Mouse (Mus musculus) liver, embryonic 11.5 days (tissue): Measurements from ENCODE around the gene Ap2b1. TPM values are rescaled to one million over a fixed set of nuclear protein-coding genes. Genes with fewer than 3 reads are reported as not detected.

Experiments
- ATAC-seq: fragments of 200-750 bp; cut with Nextera tagmentation; replicated peaks from 2 replicates; pipeline ENCODE4 v1.8.0; 2017; ENCODE audit warnings: moderate number of reproducible peaks, mild to moderate bottlenecking, moderate TSS enrichment, moderate library complexity; ENCODE audit not compliant: low FRiP score
- DNase-seq: peaks from one replicate; pipeline ENCODE4 v3.0.0-alpha.2; 2017; ENCODE audit warnings: low spot score
- H3K27ac ChIP-seq: fragments of 300-500 bp; sonication (generic); 2 replicates; pipeline ENCODE4 v1.5.1; 2014; ENCODE audit warnings: mild to moderate bottlenecking, low read depth, low read length, control low read depth
- H3K27me3 ChIP-seq: fragments of 300-500 bp; sonication (generic); replicated peaks from 2 replicates; pipeline ENCODE4 v1.6.1; 2014; ENCODE audit warnings: low read length, mixed read lengths; ENCODE audit not compliant: control insufficient read depth, insufficient read depth
- H3K36me3 ChIP-seq: fragments of 300-500 bp; sonication (generic); 2 replicates; pipeline ENCODE4 v1.6.1; 2014; ENCODE audit warnings: mild to moderate bottlenecking, low read length, moderate library complexity, mixed read lengths; ENCODE audit not compliant: control insufficient read depth, insufficient read depth
- H3K4me1 ChIP-seq: fragments of 300-500 bp; sonication (generic); replicated peaks from 2 replicates; pipeline ENCODE4 v1.6.1; 2014; ENCODE audit warnings: low read length, mixed read lengths; ENCODE audit not compliant: control insufficient read depth, insufficient read depth
- H3K4me2 ChIP-seq: fragments of 300-500 bp; sonication (generic); 2 replicates; pipeline ENCODE4 v1.6.1; 2014; ENCODE audit warnings: mild to moderate bottlenecking, control low read depth, moderate library complexity
- H3K4me3 ChIP-seq: fragments of 300-500 bp; sonication (generic); 2 replicates; pipeline ENCODE4 v1.5.1; 2014; ENCODE audit warnings: low read depth, low read length, control low read depth
- H3K9ac ChIP-seq: fragments of 300-500 bp; sonication (generic); 2 replicates; pipeline ENCODE4 v1.6.1; 2014; ENCODE audit warnings: low read depth, low read length, control low read depth
- H3K9me3 ChIP-seq: fragments of 300-500 bp; sonication (generic); 2 replicates; pipeline ENCODE4 v1.6.1; 2016; ENCODE audit warnings: low read length, inconsistent platforms, mixed read lengths; ENCODE audit not compliant: control insufficient read depth
- WGBS: fragments of 180-500 bp; shearing (Covaris S2); extraction: QIAGEN DNeasy Blood & Tissue Kit; methylation state at CpG from one replicate; pipeline ENCODE4 v1.1.7; 2014; 5-methylcytosine and 5-hydroxymethylcytosine counted together
- polyA plus RNA-seq: library from polyadenylated mRNA; unstranded; fragments of >200 nt; fragmentation: Nextera tagmentation; extraction: Ambion mirVana; gene quantifications from 2 replicates; pipeline ENCODE4 v1.2.1, GENCODE M21; 2014

The Ap2b1 gene
- polyA plus RNA-seq, 1 experiment from 2014 or later: 52.2 TPM

- Histone ChIP-seq H3K4me1 (no peaks in the 10 kb centered on the region), H3K4me2 (no peak overlapping the region), H3K9ac (no peak overlapping the region), H3K27ac (no peak overlapping the region), H3K27me3 (peaks cover 8% of the 10 kb centered on the region; the same call in 1 of the 2 replicates), H3K9me3 (no peaks in the 10 kb centered on the region), H3K4me3 (no peak overlapping the region), H3K36me3 (no peaks in the 10 kb centered on the region)
- ATAC-seq: no peak
- DNase-seq: no peak
- WGBS: 84% methylated on average over 4 of the region's 4 CpGs
These were observed 19.8 kb upstream of the Ap2b1 start for GRCm38 (mm10) chr11:83279024-83279423.

- peaks cover 8% of the 10 kb centered on the region; the same call in 1 of the 2 replicates for H3K27me3 ChIP-seq
- WGBS: 77% methylated on average over 6 of the region's 6 CpGs
These were observed 19.1 kb upstream of the Ap2b1 start for GRCm38 (mm10) chr11:83279691-83280090.

GRCm38 (mm10) chr11:83282084-83282483 is 16.7 kb upstream of the Ap2b1 start:
- H3K4me2 ChIP-seq: no peak overlapping the region
- no peaks in the 10 kb centered on the region for H3K27me3 ChIP-seq
- H3K27ac ChIP-seq: no peak overlapping the region
- H3K4me3 ChIP-seq: no peak overlapping the region
- H3K9me3 ChIP-seq: no peaks in the 10 kb centered on the region
- 50% methylated on average over 2 of the region's 2 CpGs for WGBS
- no peaks in the 10 kb centered on the region for H3K36me3 ChIP-seq
- no peak overlapping the region for H3K9ac ChIP-seq
- peaks cover 12% of the 10 kb centered on the region for H3K4me1 ChIP-seq
- no peak for ATAC-seq
- no peak for DNase-seq

More at GRCm38 (mm10) chr11:83279691-83280090, 19.1 kb upstream of the Ap2b1 start:
- H3K4me2 ChIP-seq: no peak overlapping the region
- H3K4me1 ChIP-seq: no peaks in the 10 kb centered on the region
- ATAC-seq (no peak), DNase-seq (no peak)
- H3K9ac ChIP-seq: no peak overlapping the region
- H3K27ac ChIP-seq: no peak overlapping the region
- H3K4me3 ChIP-seq: no peak overlapping the region
- H3K9me3 ChIP-seq: no peaks in the 10 kb centered on the region
- H3K36me3 ChIP-seq: no peaks in the 10 kb centered on the region

DNA sequence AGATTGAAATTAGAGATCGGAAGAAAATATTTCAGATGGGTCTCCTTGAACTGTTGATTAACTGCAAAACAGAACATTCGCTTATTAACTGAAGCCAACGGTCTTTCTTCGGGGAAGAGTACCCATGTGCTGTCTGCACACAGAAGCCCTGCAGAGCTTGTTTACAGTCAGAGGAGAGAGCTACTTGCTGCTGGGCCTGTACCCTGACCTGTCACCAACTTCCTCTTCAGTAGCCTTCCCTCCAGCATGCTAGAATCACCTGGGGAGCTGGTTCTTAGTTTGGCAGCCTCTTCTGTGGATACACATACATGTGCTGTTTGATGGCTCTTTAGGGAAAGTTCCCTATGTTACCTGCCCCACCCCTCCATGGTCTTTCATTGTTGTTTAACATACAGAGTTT is 13.2 kb upstream of the Ap2b1 start:
- 85% methylated on average over 4 of the region's 4 CpGs for WGBS
- peak overlapping the region; percentile 32 for H3K4me2 ChIP-seq
- no peaks in the 10 kb centered on the region for H3K9me3 ChIP-seq
- peaks cover 13% of the 10 kb centered on the region for H3K4me1 ChIP-seq
- no peak overlapping the region for H3K9ac ChIP-seq
- H3K27ac ChIP-seq: peak overlapping the region; percentile 17; the same call in 1 of the 2 replicates
- DNase-seq: no peak
- no peaks in the 10 kb centered on the region for H3K36me3 ChIP-seq
- H3K27me3 ChIP-seq: no peaks in the 10 kb centered on the region
- peak overlapping the region; percentile 5; the same call in 1 of the 2 replicates for H3K4me3 ChIP-seq
- ATAC-seq: no peak

GRCm38 (mm10) chr11:83286566-83286965 is 12.3 kb upstream of the Ap2b1 start, which contains the start of gene Slfn14:
TSS of gene Slfn14 (minus strand) at chr11:83286726.
- no peaks in the 10 kb centered on the region for H3K9me3 ChIP-seq
- ATAC-seq (peak; percentile 90), DNase-seq (no peak)
- 21% methylated on average over 1 of the region's 1 CpGs for WGBS
- no peak within 1 kb of the TSS for H3K9ac ChIP-seq
- no peaks in the 10 kb centered on the region for H3K36me3 ChIP-seq
- H3K27ac ChIP-seq: peak within 1 kb of the TSS; percentile 17; the same call in 1 of the 2 replicates
- peaks cover 16% of the 10 kb centered on the region for H3K4me1 ChIP-seq
- peak within 1 kb of the TSS; percentile 32 for H3K4me2 ChIP-seq
- H3K4me3 ChIP-seq: peak within 1 kb of the TSS; percentile 5; the same call in 1 of the 2 replicates
- H3K27me3 ChIP-seq: no peaks in the 10 kb centered on the region

DNA sequence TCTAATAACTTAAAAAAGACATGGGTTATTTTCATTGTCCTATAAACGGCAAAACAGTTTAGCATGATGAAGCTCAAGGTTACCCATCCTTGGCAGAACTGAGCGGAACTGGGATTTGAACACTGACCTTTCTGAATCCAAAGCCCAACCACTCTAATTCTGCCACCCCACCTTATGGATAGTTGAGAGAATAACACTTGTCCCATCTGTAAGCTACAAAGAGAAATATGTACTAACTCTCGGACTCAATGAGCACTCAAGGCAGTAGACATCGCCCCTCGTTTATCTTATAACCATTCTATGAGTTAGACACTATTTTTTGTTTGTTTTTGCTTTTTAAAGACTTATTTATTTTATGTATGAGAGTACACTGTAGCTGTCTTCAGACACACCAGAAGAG is 9.8 kb upstream of the Ap2b1 start:
- no peak overlapping the region for H3K4me3 ChIP-seq
- H3K27ac ChIP-seq: no peak overlapping the region
- ATAC-seq (no peak), DNase-seq (no peak)
- no peak overlapping the region for H3K9ac ChIP-seq
- no peaks in the 10 kb centered on the region for H3K9me3 ChIP-seq
- H3K4me1 ChIP-seq: peaks cover 23% of the 10 kb centered on the region
- H3K4me2 ChIP-seq: no peak overlapping the region
- 89% methylated on average over 5 of the region's 5 CpGs for WGBS
- H3K36me3 ChIP-seq: no peaks in the 10 kb centered on the region
- no peaks in the 10 kb centered on the region for H3K27me3 ChIP-seq

DNA sequence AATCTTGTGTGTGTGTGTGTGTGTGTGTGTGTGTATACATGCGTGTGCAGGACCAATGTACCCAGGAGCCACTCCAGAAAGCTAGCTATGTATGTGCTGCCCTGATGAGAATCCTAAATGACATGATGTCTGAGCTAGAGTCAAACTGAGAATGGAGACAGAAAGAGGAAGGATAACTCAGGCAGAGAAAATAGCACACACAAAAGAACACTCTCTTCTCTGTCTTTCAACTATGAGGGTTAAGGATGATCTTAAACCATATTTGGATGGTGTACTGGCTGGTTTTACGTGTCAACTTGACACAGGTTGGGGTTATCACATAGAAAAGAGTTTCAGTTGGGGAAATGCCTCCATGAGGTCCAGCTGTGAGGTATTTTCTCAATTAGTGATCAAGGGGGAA is 9.2 kb upstream of the Ap2b1 start:
- Histone ChIP-seq H3K4me1 (peaks cover 23% of the 10 kb centered on the region), H3K4me3 (no peak overlapping the region), H3K27me3 (no peaks in the 10 kb centered on the region), H3K9ac (no peak overlapping the region), H3K27ac (no peak overlapping the region), H3K4me2 (no peak overlapping the region), H3K36me3 (no peaks in the 10 kb centered on the region), H3K9me3 (no peaks in the 10 kb centered on the region)
- WGBS: 64% methylated on average over 2 of the region's 2 CpGs
- ATAC-seq: no peak
- no peak for DNase-seq

- H3K4me2 ChIP-seq: peak overlapping the region; percentile 83
- peak; percentile 96 for ATAC-seq
- H3K4me1 ChIP-seq: peaks cover 17% of the 10 kb centered on the region
- no peaks in the 10 kb centered on the region for H3K9me3 ChIP-seq
- H3K4me3 ChIP-seq: peak overlapping the region; percentile 74
- DNase-seq: peak; percentile 90
- no peaks in the 10 kb centered on the region for H3K27me3 ChIP-seq
- peak overlapping the region; percentile 77 for H3K9ac ChIP-seq
- peaks cover 6% of the 10 kb centered on the region; the same call in 1 of the 2 replicates for H3K36me3 ChIP-seq
- WGBS: under 1% methylated on average over 38 of the region's 38 CpGs
- H3K27ac ChIP-seq: peak overlapping the region; percentile 69
These were observed 7.2 kb upstream of the Ap2b1 start for GRCm38 (mm10) chr11:83291375-83292250.

DNA sequence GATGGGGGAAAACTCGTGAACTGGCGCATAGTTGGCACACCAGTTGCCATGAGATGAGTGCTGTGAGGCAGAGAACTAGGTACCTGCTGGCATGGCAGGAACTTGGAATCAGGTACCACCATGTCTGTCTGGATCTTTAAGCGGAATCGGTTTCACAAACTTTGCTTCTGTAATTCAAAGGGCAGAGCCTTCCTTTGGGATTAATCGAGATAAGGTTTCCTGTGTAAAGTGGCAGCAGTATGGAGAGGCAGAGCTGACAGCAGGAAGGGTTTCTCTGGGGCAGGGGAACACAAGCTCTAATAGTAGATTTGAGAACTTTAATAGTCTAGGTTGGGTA is 6.6 kb upstream of the Ap2b1 start:
- Histone ChIP-seq H3K9me3 (no peaks in the 10 kb centered on the region), H3K27me3 (no peaks in the 10 kb centered on the region), H3K27ac (no peak overlapping the region), H3K4me1 (peaks cover 15% of the 10 kb centered on the region), H3K4me3 (peak overlapping the region; percentile 74), H3K36me3 (peaks cover 8% of the 10 kb centered on the region; the same call in 1 of the 2 replicates), H3K4me2 (peak overlapping the region; percentile 83), H3K9ac (peak overlapping the region; percentile 77)
- no peak for ATAC-seq
- DNase-seq: no peak
- WGBS: 1% methylated on average over 5 of the region's 5 CpGs
